In the genomic region with DNA sequence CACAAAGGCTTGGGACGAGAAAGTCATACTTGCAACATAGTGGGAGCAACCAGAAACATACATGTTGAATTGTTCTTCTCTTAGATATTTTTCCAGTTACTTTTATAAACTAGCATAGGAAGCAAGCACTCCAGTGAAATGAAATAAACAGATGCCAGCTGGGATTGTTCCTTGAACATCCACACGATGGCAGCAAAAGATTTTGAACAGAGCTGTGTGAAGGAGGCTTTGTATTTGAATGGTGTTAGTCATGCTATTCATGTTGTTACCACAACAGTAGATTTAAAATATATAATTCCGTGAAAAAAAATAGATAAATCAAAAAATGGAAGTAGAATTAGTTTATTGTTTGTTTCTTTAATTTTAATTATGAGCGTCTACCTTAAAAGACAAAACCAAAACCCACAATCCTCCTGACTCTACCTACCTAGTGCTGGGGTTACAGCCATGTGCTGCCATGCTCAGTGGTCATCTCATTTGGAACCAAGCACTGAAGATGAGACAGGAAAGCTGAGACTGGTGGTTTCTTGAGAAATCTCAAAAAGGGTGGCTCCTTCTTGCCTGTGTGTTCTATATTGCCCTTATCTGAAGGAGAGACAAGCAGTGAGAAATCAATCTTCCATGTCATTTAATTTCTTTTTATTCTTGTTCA, we compare ENCODE assay signal across 9 mouse cellular contexts.
DNase-seq lines count a peak whose midpoint lies in the region; ATAC-seq and TF ChIP-seq lines count a peak whose summit lies in the region.
"Had no signal": no experiment of that assay in that cellular context is flagged by ENCODE, and none has a peak within 500 bp of the region (broad histone marks: within the 10 kb centered on the region; RNA-seq: fewer than 3 reads in every experiment).

No protein-coding gene starts in this region.

- H3K27me3 ChIP-seq in cerebellum, adult 2 months (ENCODE audit: control insufficient read depth, insufficient read depth, low read length), result no peaks in the 10 kb centered on the region
- no peaks in the 10 kb centered on the region for H3K27me3 ChIP-seq in forebrain, embryonic 16.5 days (replicated peaks; ENCODE audit: control insufficient read depth, insufficient read depth, low read length)

- WGBS in cerebellum, adult 2 months, result 22% methylated on average over 4 of the region's 4 CpGs
- WGBS in forebrain, embryonic 16.5 days, result 19% methylated on average over 4 of the region's 4 CpGs

- peak; percentile 83 for ATAC-seq in forebrain, embryonic 16.5 days
- no peak for ATAC-seq in erythroid progenitor cell, adult 5-6 weeks (replicated peaks; ENCODE audit: low FRiP score, poor library complexity, severe bottlenecking)

- no peak overlapping the region for H3K27ac ChIP-seq in ES-E14 (ENCODE audit: insufficient read depth, low read depth, low read length, poor library complexity, severe bottlenecking)
- no peak overlapping the region for H3K27ac ChIP-seq in cerebellum, adult 2 months (ENCODE audit: insufficient read depth, low read length)
- H3K27ac ChIP-seq in forebrain, embryonic 16.5 days (ENCODE audit: low read length), result no peak overlapping the region

- TF ChIP-seq POLR2A in cerebellum, adult 2 months (IDR thresholded peaks at IDR 0.05; ENCODE audit: borderline replicate concordance, insufficient read depth, low read length), result no peak

- intact Hi-C loops in left cerebral cortex, postnatal 4 days (cut with DNase I), result loop anchor here (5.0 to 10.0 kb wide), 4 partner anchors 222 to 762 kb away; a partner anchor contains a TSS

- no peak overlapping the region for H3K9ac ChIP-seq in ES-E14 (ENCODE audit: insufficient read depth, low read depth, low read length, poor library complexity, severe bottlenecking)
- H3K9ac ChIP-seq in forebrain, embryonic 16.5 days (replicated peaks; ENCODE audit: low read depth, low read length), result no peak overlapping the region

- in situ Hi-C loops in ES-E14 (cut with MboI; ENCODE audit: low sequenced_read_pairs in 2 of 2, unreplicated experiment in 2 of 2), result loop anchor here (10.0 to 25.0 kb wide), 3 partner anchors 222 to 309 kb away; no protein-coding TSS in a partner anchor

- TF ChIP-seq CTCF in cerebellum, adult 2 months (IDR thresholded peaks at IDR 0.05; ENCODE audit: borderline replicate concordance, insufficient read depth, low read depth, low read length), result peak; percentile 27; the same call in 1 of the 2 replicates

- H3K4me2 ChIP-seq in forebrain, embryonic 16.5 days (ENCODE audit: low read length), result no peak overlapping the region

- H3K36me3 ChIP-seq in ES-E14 (ENCODE audit: control insufficient read depth, insufficient read depth, low read length, poor library complexity, severe bottlenecking), result no peaks in the 10 kb centered on the region
- H3K36me3 ChIP-seq in forebrain, embryonic 16.5 days (ENCODE audit: control insufficient read depth, insufficient read depth), result no peaks in the 10 kb centered on the region

- no peaks in the 10 kb centered on the region for H3K9me3 ChIP-seq in ES-E14 (ENCODE audit: control insufficient read depth, insufficient read depth, low read depth, low read length)
- no peaks in the 10 kb centered on the region for H3K9me3 ChIP-seq in forebrain, embryonic 16.5 days (ENCODE audit: control insufficient read depth, low read length)

- peak; percentile 6 for DNase-seq in 3134 (ENCODE audit: extremely low read depth, insufficient read length, low spot score)
- peak; percentile 42 for DNase-seq in ES-E14 (ENCODE audit: low read depth, low spot score)
- peak; percentile 67 to 68 for DNase-seq in cerebellum, adult 2 months
- DNase-seq in kidney, adult 11 months, result peak; percentile 7
- DNase-seq in left cerebral cortex, postnatal 4 days, result peak; percentile 38
- DNase-seq in naive thymus-derived CD4-positive, alpha-beta T cell, adult 2 months (ENCODE audit: low read depth), result peak; percentile 34

- H3K4me1 ChIP-seq in ES-E14 (ENCODE audit: control insufficient read depth in 2 of 2, insufficient read depth in 2 of 2, low read length in 2 of 2, poor library complexity in 1 of 2), result no peaks in the 10 kb centered on the region
- no peaks in the 10 kb centered on the region; the same call in 1 of the 2 replicates for H3K4me1 ChIP-seq in cerebellum, adult 2 months (ENCODE audit: control insufficient read depth, insufficient read depth, low read length)
- H3K4me1 ChIP-seq in forebrain, embryonic 16.5 days (replicated peaks; ENCODE audit: control insufficient read depth, insufficient read depth, low read length), result no peaks in the 10 kb centered on the region

- no peak overlapping the region for H3K4me3 ChIP-seq in ES-E14 (ENCODE audit: insufficient read depth in 1 of 2, low read depth in 1 of 2, low read length in 2 of 2, poor library complexity in 1 of 2, severe bottlenecking in 1 of 2)
- H3K4me3 ChIP-seq in cerebellum, adult 2 months (replicated peaks; ENCODE audit: insufficient read depth, low read depth, low read length), result no peak overlapping the region
- no peak overlapping the region for H3K4me3 ChIP-seq in forebrain, embryonic 16.5 days (replicated peaks; ENCODE audit: low read length)
- H3K4me3 ChIP-seq: erythroblast, embryonic 14.5 days had no signal

TF ChIP-seq in ES-E14, 5 proteins besides CTCF, POLR2A, EP300 and RAD21:
- TF ChIP-seq MAFK (IDR thresholded peaks at IDR 0.05; ENCODE audit: insufficient read depth, low read depth, low read length) (no peak), HCFC1 (IDR thresholded peaks at IDR 0.05; ENCODE audit: borderline replicate concordance, insufficient read depth, low read length) (no peak), ZNF384 (IDR thresholded peaks at IDR 0.05; ENCODE audit: low read depth, low read length) (no peak), ZC3H11A (IDR thresholded peaks at IDR 0.05; ENCODE audit: borderline replicate concordance, low read depth, low read length) (peak; percentile 74)

Comparison
In these comparisons a context has a peak if more than half of its experiments do, and no peak if none do; other contexts are left out.
1. DNase-seq: peak in every context shown above with its lines; median percentile 68 in cerebellum, adult 2 months; 42 in ES-E14; 38 in left cerebral cortex, postnatal 4 days; 34 in naive thymus-derived CD4-positive, alpha-beta T cell, adult 2 months; 7 in kidney, adult 11 months; 6 in 3134.